Mouse (Mus musculus) brain, embryonic 14.5 days (tissue): ENCODE measurements at regions not wholly inside any gene's neighbourhood (a gene's known extent, or its start where the extent isn't known, plus 50 kb on each side); places are given as distances from the start of the nearest gene placed in this dataset.

Source experiments
- CTCF ChIP-seq: fragments of 200-500 bp; IDR thresholded peaks from 2 replicates; pipeline ENCODE4 v1.5.1; 2012; ENCODE audit warnings: inconsistent platforms, mild to moderate bottlenecking, moderate library complexity, borderline replicate concordance; ENCODE audit not compliant: insufficient read depth, insufficient read length; ENCODE audit errors: extremely low read depth
- POLR2A ChIP-seq: fragments of 200-500 bp; IDR thresholded peaks from 2 replicates; pipeline ENCODE4 v1.6.1; 2012; ENCODE audit warnings: mild to moderate bottlenecking, inconsistent platforms, borderline replicate concordance; ENCODE audit not compliant: poor library complexity, insufficient read depth, insufficient read length, severe bottlenecking; ENCODE audit errors: extremely low read depth

DNA sequence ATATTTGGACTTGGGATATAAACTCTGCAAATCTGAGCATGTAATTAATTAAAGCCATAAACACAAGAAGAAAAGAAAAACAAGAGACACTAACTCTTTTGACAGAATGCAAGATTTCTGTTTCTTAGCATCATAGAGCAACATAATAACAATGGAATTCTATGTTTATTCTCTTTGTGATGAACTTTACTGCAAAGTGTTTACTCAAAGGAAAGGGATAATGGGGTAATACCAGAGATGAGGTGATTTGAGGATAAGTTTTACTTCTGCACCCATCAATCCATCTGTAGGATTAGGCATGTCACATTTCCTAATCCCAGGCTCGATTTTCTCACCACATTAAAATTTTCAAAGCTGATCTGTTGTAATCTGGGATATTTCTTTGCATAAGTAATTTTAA is 433.8 kb downstream of the Gm4340 start:
- no peak for TF ChIP-seq CTCF
- TF ChIP-seq POLR2A = no peak
